Mouse (Mus musculus) ES-E14 (cell line): ENCODE measurements around the gene Myl10. TPM values are rescaled to one million over a fixed set of nuclear protein-coding genes. Genes with fewer than 3 reads are reported as not detected.

Experiments
- DNase-seq: peaks from one replicate; pipeline ENCODE4 v3.0.0-alpha.2; 2013; ENCODE audit warnings: low read depth, low spot score
- H3K27ac ChIP-seq: 2 replicates; pipeline ENCODE4 v1.5.1; 2012; ENCODE audit warnings: low read depth, mild to moderate bottlenecking, low read length, moderate library complexity, mixed read lengths; ENCODE audit not compliant: poor library complexity, insufficient read depth, severe bottlenecking
- H3K36me3 ChIP-seq: 2 replicates; pipeline ENCODE4 v1.6.1; 2012; ENCODE audit warnings: mild to moderate bottlenecking, low read length, moderate library complexity, mixed read lengths; ENCODE audit not compliant: control insufficient read depth, poor library complexity, insufficient read depth, severe bottlenecking
- H3K4me1 ChIP-seq, 2 experiments: fragments of 150-350 bp in 1 of 2; sonication (generic) in 1 of 2; 2 replicates each; pipeline ENCODE4 v1.6.1; 2012; ENCODE audit warnings: low read length in 2 of 2, mild to moderate bottlenecking in 1 of 2, mixed read lengths in 1 of 2; ENCODE audit not compliant: control insufficient read depth in 2 of 2, insufficient read depth in 2 of 2, poor library complexity in 1 of 2
- H3K4me3 ChIP-seq, 2 experiments: fragments of 150-350 bp in 1 of 2; sonication (generic) in 1 of 2; 2 replicates each; pipeline ENCODE4 v1.5.1; 2012; ENCODE audit warnings: low read length in 2 of 2, low read depth in 1 of 2, mild to moderate bottlenecking in 1 of 2, mixed read lengths in 1 of 2; ENCODE audit not compliant: insufficient read depth in 1 of 2, poor library complexity in 1 of 2, severe bottlenecking in 1 of 2
- H3K9ac ChIP-seq: 2 replicates; pipeline ENCODE4 v1.6.1; 2012; ENCODE audit warnings: low read depth, mild to moderate bottlenecking, low read length, mixed read lengths; ENCODE audit not compliant: poor library complexity, insufficient read depth, severe bottlenecking
- H3K9me3 ChIP-seq: fragments of 150-350 bp; sonication (generic); 2 replicates; pipeline ENCODE4 v1.6.1; 2012; ENCODE audit warnings: low read depth, mild to moderate bottlenecking, low read length; ENCODE audit not compliant: control insufficient read depth, insufficient read depth
- CHD2 ChIP-seq: IDR thresholded peaks from 2 replicates; pipeline ENCODE4 v1.6.1; 2014; ENCODE audit warnings: mild to moderate bottlenecking, low read depth, low read length, inconsistent platforms
- HCFC1 ChIP-seq: IDR thresholded peaks from 2 replicates; pipeline ENCODE4 v1.6.1; 2012; ENCODE audit warnings: low read length, inconsistent platforms, borderline replicate concordance; ENCODE audit not compliant: insufficient read depth
- MAFK ChIP-seq: IDR thresholded peaks from 2 replicates; pipeline ENCODE4 v1.6.1; 2014; ENCODE audit warnings: mild to moderate bottlenecking, low read depth, low read length, inconsistent platforms; ENCODE audit not compliant: insufficient read depth
- ZC3H11A ChIP-seq: IDR thresholded peaks from 2 replicates; pipeline ENCODE4 v1.6.1; 2012; ENCODE audit warnings: low read depth, mild to moderate bottlenecking, inconsistent platforms, low read length, borderline replicate concordance
- ZNF384 ChIP-seq: IDR thresholded peaks from 2 replicates; pipeline ENCODE4 v1.6.1; 2012; ENCODE audit warnings: low read depth, low read length, inconsistent platforms
- in situ Hi-C, 2 experiments: fragments of 600-800 bp; cut with MboI; formaldehyde crosslinking; loops; one replicate each; pipeline ENCODE4 v1.15.1; 2025; ENCODE audit warnings: low sequenced_read_pairs in 2 of 2, inconsistent platforms in 1 of 2; ENCODE audit not compliant: unreplicated experiment in 2 of 2
- total RNA-seq: library from RNA; depleted of rRNA; stranded (reverse); fragments of 300-350 nt; gene quantifications from 2 replicates; pipeline ENCODE4 v1.2.3, GENCODE M21; 2012

Gene Myl10
- total RNA-seq, 1 experiment: not detected

DNA sequence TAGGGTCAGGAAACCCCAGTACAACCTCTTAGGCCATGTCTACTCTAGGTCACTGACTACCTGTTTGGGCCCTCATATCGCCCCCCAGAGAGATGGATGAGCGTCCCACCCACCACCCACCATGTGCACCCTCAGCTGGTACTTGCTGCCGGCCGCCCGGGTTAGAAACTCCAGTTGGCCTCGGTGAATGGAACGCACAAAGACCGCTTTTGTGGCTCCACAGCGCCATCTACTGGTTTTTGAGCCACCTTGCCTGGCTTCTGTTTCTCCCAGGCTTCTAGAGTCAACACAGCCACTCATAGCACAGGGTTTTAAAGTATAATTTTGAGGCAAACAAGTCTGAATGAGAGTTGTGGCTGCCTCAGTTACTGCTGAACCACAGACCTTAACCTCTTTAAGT lies 13.9 kb downstream of the Myl10 start:
- H3K9me3 ChIP-seq: no peaks in the 10 kb centered on the region
- TF ChIP-seq ZNF384: no peak
- TF ChIP-seq ZC3H11A: peak; percentile 67; the same call in 1 of the 2 replicates
- no peak overlapping the region for H3K9ac ChIP-seq
- in situ Hi-C loops: no loop called here
- peaks cover 2 to 13% of the 10 kb centered on the region in 2 experiments; a peak in 2 of 4 replicates for H3K4me1 ChIP-seq
- no peak overlapping the region for H3K27ac ChIP-seq
- DNase-seq: peak; percentile 83
- H3K4me3 ChIP-seq: no peak overlapping the region
- no peaks in the 10 kb centered on the region for H3K36me3 ChIP-seq

- Histone ChIP-seq H3K36me3 (no peaks in the 10 kb centered on the region), H3K4me3 (no peak overlapping the region), H3K9me3 (no peaks in the 10 kb centered on the region), H3K27ac (no peak overlapping the region), H3K4me1 (peaks cover 2 to 8% of the 10 kb centered on the region in 2 experiments; a peak in 2 of 4 replicates), H3K9ac (no peak overlapping the region)
- in situ Hi-C loops: no loop called here
- TF ChIP-seq CHD2 (no peak), MAFK (no peak), ZNF384 (no peak), HCFC1 (no peak), ZC3H11A (no peak)
- no peak for DNase-seq
Observed at GRCm38 (mm10) chr5:136708116-136708515, 15.2 kb downstream of the Myl10 start.

DNA sequence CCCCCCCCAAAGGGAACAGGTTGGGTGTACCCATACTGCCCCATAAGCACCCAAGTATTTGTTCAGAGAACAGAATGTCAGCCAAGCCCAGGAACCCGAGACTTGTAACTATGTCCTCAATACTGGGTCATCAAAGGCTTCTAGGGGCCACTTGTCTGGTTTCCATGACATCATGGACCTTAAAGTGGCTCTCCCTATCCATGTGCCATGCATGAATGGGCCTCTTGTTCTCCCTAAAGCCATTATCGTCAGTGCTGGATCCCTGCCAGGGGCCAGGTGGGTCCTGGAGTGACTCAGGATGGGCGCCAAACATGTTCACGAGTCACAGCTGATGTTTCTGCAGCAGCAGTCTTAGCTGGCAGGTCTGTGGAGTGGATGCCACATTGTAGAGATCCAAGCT lies 17.8 kb downstream of the Myl10 start:
- Histone ChIP-seq H3K36me3 (no peaks in the 10 kb centered on the region), H3K27ac (no peak overlapping the region), H3K4me3 (no peak overlapping the region), H3K9me3 (no peaks in the 10 kb centered on the region), H3K4me1 (peaks cover 2 to 8% of the 10 kb centered on the region in 2 experiments; a peak in 2 of 4 replicates), H3K9ac (no peak overlapping the region)
- DNase-seq: no peak
- TF ChIP-seq HCFC1: no peak
- TF ChIP-seq ZC3H11A: no peak
- no peak for TF ChIP-seq MAFK
- no peak for TF ChIP-seq CHD2
- TF ChIP-seq ZNF384: no peak
- in situ Hi-C loops: no loop called here

DNA sequence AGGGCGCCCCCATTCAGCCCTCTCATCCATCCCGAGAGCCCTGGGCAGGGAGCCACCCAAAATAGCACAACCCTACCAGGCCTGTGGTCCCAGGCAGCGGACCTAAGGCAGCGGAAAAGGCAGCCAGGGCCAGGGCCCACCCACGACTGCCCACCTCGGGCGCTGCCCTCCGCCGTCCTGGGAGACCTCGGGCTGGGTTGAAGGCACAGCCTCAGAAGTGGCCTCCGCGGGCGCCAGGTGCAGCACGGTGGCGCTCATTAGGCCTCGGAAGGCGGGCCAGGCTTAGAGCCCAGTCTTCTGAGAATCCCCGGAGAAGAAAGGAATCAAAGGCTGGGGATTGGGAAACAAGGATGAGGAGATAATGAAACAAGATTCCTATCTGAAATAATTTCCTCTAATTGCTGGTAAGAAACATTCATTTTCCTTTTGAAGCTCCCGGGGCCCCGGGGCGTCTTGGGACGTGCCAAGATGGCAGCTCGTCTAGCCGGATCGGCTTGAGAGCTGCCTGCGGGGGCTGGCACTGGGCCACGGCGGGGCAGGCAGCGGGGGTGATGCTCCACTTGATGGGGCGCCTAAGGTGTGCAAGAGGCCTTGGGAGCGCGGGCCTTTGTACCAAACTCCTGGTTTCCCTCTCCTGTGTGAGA lies 21.4 kb downstream of the Myl10 start:
- peak overlapping the region; percentile 57 to 62 for H3K4me3 ChIP-seq
- no peak for TF ChIP-seq CHD2
- TF ChIP-seq ZNF384: no peak
- no peak for TF ChIP-seq HCFC1
- TF ChIP-seq ZC3H11A: no peak
- TF ChIP-seq MAFK: no peak
- no peaks in the 10 kb centered on the region for H3K9me3 ChIP-seq
- no peaks in the 10 kb centered on the region for H3K36me3 ChIP-seq
- in situ Hi-C loops: no loop called here
- peak overlapping the region; percentile 62 for H3K9ac ChIP-seq
- no peak for DNase-seq
- no peak overlapping the region for H3K27ac ChIP-seq
- no peaks in the 10 kb centered on the region; a peak in 1 of 4 replicates for H3K4me1 ChIP-seq

- in situ Hi-C loops: no loop called here
- TF ChIP-seq CHD2 (no peak), MAFK (no peak), ZC3H11A (no peak), ZNF384 (no peak), HCFC1 (no peak)
- Histone ChIP-seq H3K4me1 (no peaks in the 10 kb centered on the region; a peak in 1 of 4 replicates), H3K9ac (peak overlapping the region; percentile 62), H3K4me3 (peak overlapping the region; percentile 57 to 62; a peak in 3 of 4 replicates), H3K27ac (no peak overlapping the region), H3K9me3 (no peaks in the 10 kb centered on the region), H3K36me3 (no peaks in the 10 kb centered on the region)
- peak; percentile 77 for DNase-seq
Observed at GRCm38 (mm10) chr5:136714879-136715278, 21.9 kb downstream of the Myl10 start.
